Mouse (Mus musculus): ENCODE results near the gene Pde10a.

- TF ChIP-seq CTCF (conservative IDR thresholded peaks at IDR 0.05; ENCODE audit: insufficient read depth, insufficient read length, low read depth, low read length) (no peak), POLR2A (IDR thresholded peaks at IDR 0.05; ENCODE audit: low read depth, low read length) (no peak)
Measured at GRCm38 (mm10) chr17:8802161-8802888, 277.2 kb downstream of the Pde10a start.
